Mouse (Mus musculus) forebrain, postnatal 0 days (tissue): ENCODE measurements at regions not wholly inside any gene's neighbourhood (a gene's known extent, or its start where the extent isn't known, plus 50 kb on each side); places are given as distances from the start of the nearest gene placed in this dataset.

ENCODE experiments used
- ATAC-seq: fragments of 200-750 bp; cut with Nextera tagmentation; 2 replicates; pipeline ENCODE4 v1.8.0; 2017; ENCODE audit warnings: mild to moderate bottlenecking, moderate library complexity
- DNase-seq: peaks from one replicate; pipeline ENCODE4 v3.0.0-alpha.2; 2015
- H3K27ac ChIP-seq: fragments of 300-500 bp; sonication (generic); 2 replicates; pipeline ENCODE4 v1.5.1; 2014; ENCODE audit warnings: low read depth, mild to moderate bottlenecking, antibody characterized with exemption, low read length, moderate library complexity, mixed read lengths
- H3K27me3 ChIP-seq: fragments of 300-500 bp; sonication (generic); 2 replicates; pipeline ENCODE4 v1.6.1; 2014; ENCODE audit warnings: mild to moderate bottlenecking, low read length, mixed read lengths; ENCODE audit not compliant: insufficient read depth
- H3K36me3 ChIP-seq: fragments of 300-500 bp; sonication (generic); 2 replicates; pipeline ENCODE4 v1.6.1; 2014; ENCODE audit warnings: mild to moderate bottlenecking, moderate library complexity; ENCODE audit not compliant: insufficient read depth
- H3K4me1 ChIP-seq: fragments of 300-500 bp; sonication (generic); 2 replicates; pipeline ENCODE4 v1.6.1; 2014; ENCODE audit warnings: antibody characterized with exemption; ENCODE audit not compliant: insufficient read depth
- H3K4me2 ChIP-seq: fragments of 300-500 bp; sonication (generic); 2 replicates; pipeline ENCODE4 v1.6.1; 2014; ENCODE audit warnings: low read depth, mild to moderate bottlenecking, moderate library complexity
- H3K4me3 ChIP-seq: fragments of 300-500 bp; sonication (generic); 2 replicates; pipeline ENCODE4 v1.5.1; 2014; ENCODE audit warnings: low read depth, low read length, mixed read lengths
- H3K9ac ChIP-seq: fragments of 300-500 bp; sonication (generic); 2 replicates; pipeline ENCODE4 v1.6.1; 2014; ENCODE audit warnings: mild to moderate bottlenecking
- H3K9me3 ChIP-seq: fragments of 300-500 bp; sonication (generic); 2 replicates; pipeline ENCODE4 v1.6.1; 2016; ENCODE audit warnings: low read length
- CTCF ChIP-seq: sonication (generic); IDR thresholded peaks from 2 replicates; pipeline ENCODE4 v1.5.1; 2016; ENCODE audit warnings: antibody characterized with exemption, control low read depth, low read depth
- WGBS: fragments of 180-500 bp; shearing (Covaris S2); extraction: QIAGEN DNeasy Blood & Tissue Kit; methylation state at CpG from one replicate; pipeline ENCODE4 v1.1.7; 2014; 5-methylcytosine and 5-hydroxymethylcytosine counted together

DNA sequence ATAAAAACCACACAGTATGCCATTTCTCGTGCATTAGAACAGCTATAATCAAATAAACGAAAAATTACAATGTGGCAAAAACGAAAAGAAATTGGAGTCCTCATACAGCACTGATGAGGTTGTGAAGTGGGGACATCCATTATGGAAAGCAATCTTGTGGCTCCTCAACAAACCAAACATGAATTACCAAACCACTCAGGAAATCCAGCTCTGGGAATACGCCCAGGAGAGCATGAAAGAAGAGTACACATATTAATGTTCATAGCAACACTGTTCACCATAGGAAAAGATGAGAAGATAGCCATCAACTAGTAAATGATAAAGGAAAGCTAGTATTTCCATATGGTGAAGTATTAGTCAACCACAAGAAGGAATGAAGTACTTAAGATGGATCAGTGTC lies 68.3 kb upstream of the Ptgfr start:
- H3K27me3 ChIP-seq = no peaks in the 10 kb centered on the region
- ATAC-seq = no peak
- H3K4me2 ChIP-seq = no peak overlapping the region
- H3K9ac ChIP-seq = no peak overlapping the region
- WGBS = 94% methylated on average over 4 of the region's 4 CpGs
- H3K36me3 ChIP-seq = no peaks in the 10 kb centered on the region
- no peaks in the 10 kb centered on the region for H3K9me3 ChIP-seq
- H3K27ac ChIP-seq = no peak overlapping the region
- no peak for DNase-seq
- no peak overlapping the region for H3K4me3 ChIP-seq
- no peaks in the 10 kb centered on the region for H3K4me1 ChIP-seq
- no peak for TF ChIP-seq CTCF

DNA sequence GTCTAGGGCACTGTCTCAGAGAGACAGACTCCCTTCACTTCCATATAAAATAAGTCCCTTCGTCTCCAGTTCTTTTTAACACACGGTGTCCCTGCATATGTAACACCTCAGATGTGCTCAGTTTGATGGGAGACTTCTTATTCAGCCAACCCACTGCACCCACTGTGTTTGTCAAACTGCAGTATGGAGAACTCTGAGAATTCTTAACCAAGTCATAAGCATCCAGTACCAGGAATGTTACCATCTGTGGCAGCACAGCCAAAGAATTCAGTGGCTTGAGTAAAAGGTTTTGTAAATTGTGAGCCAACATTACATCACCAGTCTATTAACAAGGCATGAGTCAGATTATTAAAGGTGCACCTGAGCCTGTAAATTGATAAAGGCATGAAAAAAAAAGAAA lies 65.7 kb upstream of the Ptgfr start:
- ATAC-seq = no peak; the same call in 1 of the 2 replicates
- H3K27me3 ChIP-seq = no peaks in the 10 kb centered on the region
- no peak for DNase-seq
- WGBS = 70% methylated on average over 2 of the region's 2 CpGs
- H3K9ac ChIP-seq = no peak overlapping the region
- no peaks in the 10 kb centered on the region for H3K36me3 ChIP-seq
- H3K9me3 ChIP-seq = no peaks in the 10 kb centered on the region
- H3K27ac ChIP-seq = no peak overlapping the region
- no peak for TF ChIP-seq CTCF
- no peak overlapping the region for H3K4me2 ChIP-seq
- H3K4me3 ChIP-seq = no peak overlapping the region
- no peaks in the 10 kb centered on the region for H3K4me1 ChIP-seq

- WGBS = 76% methylated on average over 13 of the region's 13 CpGs
These were observed 64.9 kb upstream of the Ptgfr start for GRCm38 (mm10) chr3:151902216-151902827.

GRCm38 (mm10) chr3:151899676-151900075 lies 62.2 kb upstream of the Ptgfr start:
- Histone ChIP-seq H3K36me3 (no peaks in the 10 kb centered on the region), H3K27me3 (no peaks in the 10 kb centered on the region), H3K9me3 (no peaks in the 10 kb centered on the region), H3K4me3 (no peak overlapping the region), H3K4me1 (no peaks in the 10 kb centered on the region), H3K4me2 (no peak overlapping the region), H3K9ac (no peak overlapping the region), H3K27ac (no peak overlapping the region)
- 85% methylated on average over 6 of the region's 6 CpGs for WGBS
- DNase-seq = no peak
- ATAC-seq = no peak
- no peak for TF ChIP-seq CTCF

More at GRCm38 (mm10) chr3:151902216-151902827, 64.9 kb upstream of the Ptgfr start:
- Histone ChIP-seq H3K27ac (no peak overlapping the region), H3K9me3 (no peaks in the 10 kb centered on the region), H3K36me3 (no peaks in the 10 kb centered on the region), H3K4me3 (no peak overlapping the region), H3K27me3 (no peaks in the 10 kb centered on the region), H3K4me1 (no peaks in the 10 kb centered on the region), H3K9ac (no peak overlapping the region), H3K4me2 (no peak overlapping the region)
- no peak for TF ChIP-seq CTCF
- no peak for DNase-seq
- ATAC-seq = no peak

DNA sequence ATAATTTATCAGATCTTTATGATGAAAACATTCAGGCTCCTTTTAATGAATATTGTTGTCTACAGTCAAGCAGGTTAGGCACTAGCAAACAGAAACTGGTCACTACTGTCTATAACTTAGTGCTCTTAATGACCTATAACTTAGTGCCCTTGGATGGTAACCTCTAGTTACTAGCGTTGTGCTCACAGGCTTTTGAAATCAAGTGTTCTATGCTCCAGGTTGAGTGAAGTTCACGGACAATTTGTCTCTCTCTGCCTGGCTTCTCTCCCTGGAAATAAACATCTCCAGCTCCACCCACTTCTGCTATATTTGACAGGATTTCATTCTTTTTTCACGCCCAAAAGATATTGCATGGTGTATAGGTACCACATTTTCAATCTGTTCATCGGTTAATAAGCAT lies 61.7 kb upstream of the Ptgfr start:
- 86% methylated on average over 4 of the region's 4 CpGs for WGBS
- no peak for TF ChIP-seq CTCF

DNA sequence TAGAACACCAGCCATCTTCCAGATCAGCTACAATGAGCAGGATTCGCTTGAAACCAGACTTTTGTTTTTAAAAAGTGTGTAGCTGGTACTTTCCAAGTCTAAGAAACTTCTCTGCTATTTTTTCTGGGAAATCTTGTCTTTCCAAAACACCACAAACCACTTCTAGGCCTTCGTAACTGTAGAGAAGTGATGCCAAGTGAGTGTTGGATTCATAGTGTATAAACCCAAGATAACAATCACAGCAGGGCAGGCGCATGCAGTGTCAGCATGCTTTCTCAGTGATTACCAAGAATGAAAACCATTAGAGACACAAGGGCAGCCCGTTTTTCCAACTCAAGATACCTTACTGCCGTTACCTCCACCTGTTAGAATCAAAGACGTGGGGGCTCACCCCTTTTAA lies 58.9 kb upstream of the Ptgfr start:
- H3K27ac ChIP-seq = no peak overlapping the region
- no peak for ATAC-seq
- no peak for TF ChIP-seq CTCF
- H3K4me2 ChIP-seq = no peak overlapping the region
- 90% methylated on average over 6 of the region's 6 CpGs for WGBS
- H3K36me3 ChIP-seq = no peaks in the 10 kb centered on the region
- DNase-seq = no peak
- no peaks in the 10 kb centered on the region for H3K4me1 ChIP-seq
- no peaks in the 10 kb centered on the region for H3K27me3 ChIP-seq
- H3K9me3 ChIP-seq = no peaks in the 10 kb centered on the region
- H3K9ac ChIP-seq = no peak overlapping the region
- no peak overlapping the region for H3K4me3 ChIP-seq

More for the DNA sequence above, 61.7 kb upstream of the Ptgfr start:
- no peak overlapping the region for H3K27ac ChIP-seq
- no peak overlapping the region for H3K4me3 ChIP-seq
- ATAC-seq (no peak), DNase-seq (no peak)
- no peak overlapping the region for H3K4me2 ChIP-seq
- no peaks in the 10 kb centered on the region for H3K36me3 ChIP-seq
- no peak overlapping the region for H3K9ac ChIP-seq
- no peaks in the 10 kb centered on the region for H3K4me1 ChIP-seq
- no peaks in the 10 kb centered on the region for H3K27me3 ChIP-seq
- H3K9me3 ChIP-seq = no peaks in the 10 kb centered on the region

- WGBS = 67% methylated on average over 3 of the region's 3 CpGs
- Histone ChIP-seq H3K9ac (no peak overlapping the region), H3K27ac (no peak overlapping the region), H3K4me1 (no peaks in the 10 kb centered on the region), H3K27me3 (no peaks in the 10 kb centered on the region), H3K9me3 (no peaks in the 10 kb centered on the region), H3K4me3 (no peak overlapping the region), H3K4me2 (no peak overlapping the region), H3K36me3 (no peaks in the 10 kb centered on the region)
- DNase-seq (no peak), ATAC-seq (no peak)
- no peak for TF ChIP-seq CTCF
These were observed 57.3 kb upstream of the Ptgfr start for GRCm38 (mm10) chr3:151894712-151895111.
